Mouse (Mus musculus) limb, embryonic 15.5 days (tissue): ENCODE data around the gene Gatd1. TPM values are rescaled to one million over a fixed set of nuclear protein-coding genes. Genes with fewer than 3 reads are reported as not detected.

Experiments used
- ATAC-seq: fragments of 200-750 bp; cut with Nextera tagmentation; 2 replicates; pipeline ENCODE4 v1.8.0; 2017; ENCODE audit warnings: low read depth, moderate TSS enrichment; ENCODE audit not compliant: insufficient number of reproducible peaks, low FRiP score, low TSS enrichment
- H3K27ac ChIP-seq: fragments of 300-500 bp; sonication (generic); 2 replicates; pipeline ENCODE4 v1.5.1; 2015; ENCODE audit warnings: moderate library complexity, mild to moderate bottlenecking, inconsistent platforms
- H3K27me3 ChIP-seq: fragments of 300-500 bp; sonication (generic); 2 replicates; pipeline ENCODE4 v1.6.1; 2015; ENCODE audit warnings: inconsistent platforms
- H3K36me3 ChIP-seq: fragments of 300-500 bp; sonication (generic); 2 replicates; pipeline ENCODE4 v1.6.1; 2015; ENCODE audit warnings: inconsistent platforms
- H3K4me1 ChIP-seq: fragments of 300-500 bp; sonication (generic); 2 replicates; pipeline ENCODE4 v1.6.1; 2015; ENCODE audit warnings: inconsistent platforms
- H3K4me2 ChIP-seq: fragments of 300-500 bp; sonication (generic); 2 replicates; pipeline ENCODE4 v1.6.1; 2015; ENCODE audit warnings: mild to moderate bottlenecking, inconsistent platforms
- H3K4me3 ChIP-seq: fragments of 300-500 bp; sonication (generic); 2 replicates; pipeline ENCODE4 v1.5.1; 2015; ENCODE audit warnings: mild to moderate bottlenecking, inconsistent platforms
- H3K9ac ChIP-seq: fragments of 300-500 bp; sonication (generic); 2 replicates; pipeline ENCODE4 v1.6.1; 2015; ENCODE audit warnings: inconsistent platforms
- H3K9me3 ChIP-seq: fragments of 300-500 bp; sonication (generic); 2 replicates; pipeline ENCODE4 v1.6.1; 2016; ENCODE audit warnings: inconsistent platforms
- WGBS: fragments of 180-500 bp; shearing (Covaris S2); methylation state at CpG from one replicate; pipeline ENCODE4 v1.1.7; 2015; 5-methylcytosine and 5-hydroxymethylcytosine counted together
- polyA plus RNA-seq: library from polyadenylated mRNA; unstranded; fragments of >200 nt; fragmentation: Nextera tagmentation; extraction: Ambion mirVana; gene quantifications from 2 replicates; pipeline ENCODE4 v1.2.1, GENCODE M21; 2015

The Gatd1 gene
- polyA plus RNA-seq, 1 experiment from 2014 or later: 62.9 TPM

DNA sequence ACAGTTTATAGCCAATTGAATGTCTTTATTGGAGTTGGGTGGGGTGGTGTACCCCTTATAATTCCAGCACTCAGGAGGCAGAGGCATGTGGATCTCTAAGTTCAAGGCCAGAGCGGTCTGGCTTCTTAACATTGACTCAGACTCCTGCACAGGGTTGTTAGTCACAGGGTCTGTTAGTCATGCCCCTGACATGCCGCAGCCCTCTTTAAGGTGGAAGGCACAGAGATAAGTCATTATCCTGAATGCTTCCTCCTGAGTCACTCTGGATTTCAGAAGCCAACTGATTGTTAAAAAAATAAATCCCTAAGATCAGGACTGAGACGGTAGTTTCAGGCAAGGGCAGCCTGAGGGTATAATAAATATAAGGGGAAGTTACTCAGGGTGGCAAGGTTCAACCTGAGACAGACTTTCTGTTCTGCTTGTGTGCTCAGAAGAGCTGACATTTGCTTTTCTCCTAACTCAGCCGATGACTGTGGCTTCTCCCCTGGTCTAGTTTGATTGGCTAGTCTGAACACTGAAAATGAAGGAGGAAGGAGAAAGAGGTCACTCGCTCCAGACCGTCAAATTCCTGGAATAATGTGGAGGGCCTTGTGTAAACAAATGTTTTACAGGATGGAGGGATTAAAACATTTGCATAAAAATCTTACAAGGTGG, 41.9 kb downstream of the Gatd1 start:
- H3K9ac ChIP-seq: no peak overlapping the region
- no peaks in the 10 kb centered on the region for H3K27me3 ChIP-seq
- ATAC-seq: no peak
- H3K4me3 ChIP-seq: no peak overlapping the region
- H3K27ac ChIP-seq: no peak overlapping the region
- H3K4me1 ChIP-seq: no peaks in the 10 kb centered on the region
- H3K4me2 ChIP-seq: no peak overlapping the region
- no peaks in the 10 kb centered on the region for H3K36me3 ChIP-seq
- 56% methylated on average over 6 of the region's 6 CpGs for WGBS
- H3K9me3 ChIP-seq: no peaks in the 10 kb centered on the region

DNA sequence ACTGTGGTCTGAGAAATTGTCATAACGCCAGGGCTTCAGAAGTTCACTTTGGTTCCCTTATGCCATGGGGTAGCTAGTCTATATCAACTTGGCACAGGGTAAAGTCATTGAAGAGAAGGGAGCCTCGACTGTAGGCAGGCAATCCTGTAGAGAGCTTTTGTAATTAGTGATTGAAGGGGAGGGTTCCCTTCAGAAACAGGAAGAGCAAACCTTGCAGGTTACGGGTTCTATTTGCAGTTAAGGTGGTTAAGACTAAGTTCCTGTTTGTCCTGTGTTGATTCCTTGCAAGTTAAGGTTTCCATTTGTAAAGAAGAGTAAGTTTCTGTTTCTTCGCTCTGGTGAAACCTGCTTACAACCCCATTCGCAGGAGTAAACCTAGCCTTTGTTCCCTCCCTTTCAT, 44.0 kb downstream of the Gatd1 start:
- Histone ChIP-seq H3K4me3 (no peak overlapping the region), H3K4me2 (no peak overlapping the region), H3K36me3 (no peaks in the 10 kb centered on the region), H3K9me3 (no peaks in the 10 kb centered on the region), H3K27ac (no peak overlapping the region), H3K27me3 (no peaks in the 10 kb centered on the region), H3K4me1 (no peaks in the 10 kb centered on the region), H3K9ac (no peak overlapping the region)
- ATAC-seq: no peak
- 65% methylated on average over 5 of the region's 5 CpGs for WGBS

DNA sequence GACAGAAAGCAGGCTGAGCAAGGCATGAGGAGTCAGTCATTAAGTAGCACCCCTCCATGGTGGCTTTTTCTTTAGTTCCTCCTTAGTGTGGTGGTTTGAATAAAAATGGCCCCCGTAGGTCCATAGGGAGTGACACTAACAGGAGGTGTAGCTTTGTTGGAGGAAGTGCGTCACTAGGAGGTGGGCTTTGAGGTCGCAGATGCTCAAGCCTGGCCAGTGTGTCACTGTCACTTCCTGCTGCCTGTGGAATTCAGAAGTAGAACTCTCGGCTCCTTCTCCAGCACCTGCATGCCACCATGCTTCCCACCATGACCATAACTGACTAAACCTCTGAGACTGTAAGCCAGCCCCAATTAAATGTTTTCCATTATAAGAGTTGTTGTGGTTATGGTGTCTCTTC, 46.6 kb downstream of the Gatd1 start:
- Histone ChIP-seq H3K4me2 (no peak overlapping the region), H3K36me3 (no peaks in the 10 kb centered on the region), H3K27ac (no peak overlapping the region), H3K9ac (no peak overlapping the region), H3K9me3 (no peaks in the 10 kb centered on the region), H3K4me3 (no peak overlapping the region), H3K4me1 (no peaks in the 10 kb centered on the region), H3K27me3 (no peaks in the 10 kb centered on the region)
- WGBS: 82% methylated on average over 4 of the region's 4 CpGs
- ATAC-seq: no peak

DNA sequence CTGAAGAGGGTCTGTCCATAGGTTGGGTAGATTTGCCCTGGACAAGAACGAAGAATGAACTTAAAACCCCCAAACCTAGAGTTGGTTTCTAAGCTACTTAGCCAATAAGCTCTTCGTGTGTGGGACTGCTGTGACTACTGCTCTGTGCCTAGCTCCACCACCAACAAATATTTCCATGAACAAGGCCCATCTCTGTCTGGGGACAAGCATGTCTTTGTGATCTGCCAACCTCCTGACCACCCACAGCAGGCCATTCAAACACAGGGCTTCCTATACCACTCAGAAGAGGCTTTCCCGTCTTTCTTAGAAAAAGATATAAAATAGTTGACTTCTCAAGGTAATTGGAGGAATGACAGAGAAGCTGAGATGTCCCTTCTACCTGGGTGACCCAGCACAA, 48.9 kb downstream of the Gatd1 start:
- Histone ChIP-seq H3K9ac (no peak overlapping the region), H3K36me3 (no peaks in the 10 kb centered on the region), H3K4me1 (peaks cover 5% of the 10 kb centered on the region; the same call in 1 of the 2 replicates), H3K4me2 (no peak overlapping the region), H3K9me3 (no peaks in the 10 kb centered on the region), H3K4me3 (no peak overlapping the region), H3K27ac (no peak overlapping the region), H3K27me3 (peaks cover 19% of the 10 kb centered on the region)
- ATAC-seq: no peak
- WGBS: 65% methylated on average over 3 of the region's 3 CpGs

DNA sequence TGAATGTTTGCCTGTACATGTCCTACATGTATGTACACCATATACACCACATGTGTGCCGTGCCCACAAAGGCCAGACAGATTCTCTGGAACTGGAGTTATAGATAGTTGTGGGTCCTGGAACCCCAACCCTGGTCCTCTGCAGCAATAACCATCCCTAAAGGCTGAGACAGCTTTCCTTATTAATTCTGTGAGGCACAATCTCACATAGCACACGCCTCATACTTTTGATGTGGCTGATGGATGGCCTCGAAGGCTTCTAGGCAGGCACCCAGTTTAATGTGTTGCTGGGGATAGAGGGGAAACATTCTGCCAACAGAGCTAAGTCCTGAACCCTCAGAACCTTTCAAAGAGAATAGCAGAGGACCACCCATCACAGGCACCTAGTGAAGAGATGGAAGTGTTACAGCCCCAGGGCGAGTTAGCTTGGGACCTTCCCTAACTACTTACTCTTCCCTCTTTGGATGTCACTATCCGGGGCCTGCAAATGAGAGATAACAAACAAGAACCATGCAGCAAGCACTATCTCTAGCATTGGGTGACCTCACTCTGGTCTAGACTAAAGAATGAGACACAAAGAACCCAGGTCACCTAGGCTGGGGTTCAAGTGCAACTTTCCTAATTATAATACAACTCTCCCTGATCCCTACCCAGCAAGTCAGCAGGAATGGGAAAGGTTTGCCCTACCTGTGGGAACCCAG, 49.4 kb downstream of the Gatd1 start:
- Histone ChIP-seq H3K27me3 (peaks cover 19% of the 10 kb centered on the region), H3K9ac (no peak overlapping the region), H3K27ac (no peak overlapping the region), H3K9me3 (no peaks in the 10 kb centered on the region), H3K36me3 (no peaks in the 10 kb centered on the region), H3K4me1 (peaks cover 5% of the 10 kb centered on the region; the same call in 1 of the 2 replicates), H3K4me2 (no peak overlapping the region), H3K4me3 (no peak overlapping the region)
- ATAC-seq: no peak
- 74% methylated on average over 5 of the region's 5 CpGs for WGBS

DNA sequence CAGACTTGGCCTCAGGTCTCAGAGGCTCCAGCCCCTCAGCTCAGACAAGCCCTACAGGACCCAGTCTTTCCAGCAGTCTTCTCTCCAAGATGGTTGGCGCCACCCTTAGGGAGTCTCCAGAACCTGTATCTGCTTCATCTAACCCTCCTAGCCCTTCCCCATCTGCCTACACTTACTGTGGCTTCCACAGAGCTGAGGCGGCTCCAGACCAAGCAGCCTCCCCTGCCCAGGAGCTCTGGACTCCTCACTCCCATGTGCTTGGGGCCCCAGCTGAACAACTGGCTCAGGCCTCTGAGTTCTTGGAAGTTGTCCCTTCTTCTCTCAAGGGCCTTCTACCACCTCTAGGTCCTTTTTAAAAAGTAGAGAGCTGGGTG, 50.2 kb downstream of the Gatd1 start:
- no peak overlapping the region for H3K4me2 ChIP-seq
- H3K9ac ChIP-seq: no peak overlapping the region
- no peaks in the 10 kb centered on the region for H3K36me3 ChIP-seq
- H3K4me3 ChIP-seq: no peak overlapping the region
- H3K4me1 ChIP-seq: peaks cover 5% of the 10 kb centered on the region; the same call in 1 of the 2 replicates
- no peak for ATAC-seq
- H3K27ac ChIP-seq: no peak overlapping the region
- no peaks in the 10 kb centered on the region for H3K9me3 ChIP-seq
- H3K27me3 ChIP-seq: peaks cover 19% of the 10 kb centered on the region
- 65% methylated on average over 2 of the region's 2 CpGs for WGBS

DNA sequence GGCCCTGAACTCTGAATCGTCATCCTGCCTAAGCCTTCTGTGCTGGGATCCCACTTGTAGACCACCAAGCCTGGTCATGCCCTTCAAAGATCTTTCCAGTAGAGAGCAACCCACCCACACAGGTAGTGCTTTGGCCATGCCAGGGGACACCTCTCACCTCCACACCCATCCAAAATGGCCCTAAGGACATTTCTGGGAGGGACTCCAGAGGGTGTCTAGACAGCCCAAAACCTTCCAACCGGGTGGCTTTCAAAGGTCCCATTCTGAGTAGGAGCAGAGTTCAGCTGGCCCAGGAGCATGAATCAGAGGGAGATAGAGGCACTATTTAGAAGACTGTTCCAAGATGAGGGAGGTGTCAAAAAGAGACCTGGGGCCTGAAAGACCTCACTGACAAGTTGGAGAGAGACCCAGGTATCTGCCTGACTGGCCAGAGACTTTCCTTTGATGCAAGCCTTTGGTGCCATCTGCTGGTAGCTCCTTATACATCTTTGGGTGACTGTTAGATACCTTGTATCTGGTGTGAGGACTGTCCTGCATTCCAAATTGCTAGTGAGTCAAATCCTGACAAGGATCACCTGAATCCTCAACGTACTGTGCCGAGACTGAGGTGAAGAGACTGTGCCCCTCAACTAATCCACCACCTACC, 50.7 kb downstream of the Gatd1 start:
- no peak overlapping the region for H3K4me3 ChIP-seq
- no peaks in the 10 kb centered on the region for H3K36me3 ChIP-seq
- no peak overlapping the region for H3K9ac ChIP-seq
- peaks cover 19% of the 10 kb centered on the region for H3K27me3 ChIP-seq
- no peak overlapping the region for H3K27ac ChIP-seq
- 51% methylated on average over 4 of the region's 4 CpGs for WGBS
- H3K9me3 ChIP-seq: no peaks in the 10 kb centered on the region
- peaks cover 5% of the 10 kb centered on the region; the same call in 1 of the 2 replicates for H3K4me1 ChIP-seq
- no peak overlapping the region for H3K4me2 ChIP-seq
- 0 out of 2 replicates have a peak, but pooled peaks have one; percentile 45 for ATAC-seq

DNA sequence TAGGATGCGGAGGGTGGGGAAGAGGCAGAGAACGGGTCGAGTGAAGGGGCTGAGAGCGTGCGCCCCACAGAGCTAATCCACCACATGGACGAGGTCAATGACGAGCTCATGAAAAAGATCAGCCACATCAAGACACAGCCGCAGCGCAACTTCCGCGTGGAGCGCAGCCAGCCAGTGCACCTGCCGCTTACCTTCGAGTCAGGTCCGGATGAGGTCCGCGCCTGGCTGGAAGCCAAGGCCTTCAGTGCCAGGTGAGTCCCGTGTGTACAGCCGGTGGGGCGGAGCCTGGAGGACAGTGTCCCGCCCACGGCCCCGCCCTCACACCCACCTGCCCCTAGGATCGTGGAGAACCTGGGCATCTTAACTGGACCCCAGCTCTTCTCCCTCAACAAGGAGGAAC, 52.4 kb downstream of the Gatd1 start:
- WGBS: 13% methylated on average over 24 of the region's 24 CpGs
- Histone ChIP-seq H3K27me3 (peaks cover 19% of the 10 kb centered on the region), H3K36me3 (no peaks in the 10 kb centered on the region), H3K27ac (no peak overlapping the region), H3K4me2 (0 out of 2 replicates have a peak overlapping the region, but pooled peaks have one; percentile 12), H3K4me3 (no peak overlapping the region), H3K9ac (no peak overlapping the region), H3K9me3 (no peaks in the 10 kb centered on the region), H3K4me1 (peaks cover 5% of the 10 kb centered on the region; the same call in 1 of the 2 replicates)
- no peak for ATAC-seq

Other genes starting within 250 kb of the Gatd1 start
- gene Rnh1, start 241.3 kb downstream of the Gatd1 start, polyA plus RNA-seq: 279 and 294 TPM in 2 replicates
- gene Hras, start 220.1 kb downstream of the Gatd1 start, polyA plus RNA-seq: 164 and 165 TPM in 2 replicates
- gene Lrrc56, start 220.0 kb downstream of the Gatd1 start, polyA plus RNA-seq: 8.0 and 9.0 TPM in 2 replicates
- gene Lmntd2, start 200.1 kb downstream of the Gatd1 start, polyA plus RNA-seq: 1.7 and 2.2 TPM in 2 replicates
- gene Rassf7, start 198.3 kb downstream of the Gatd1 start, polyA plus RNA-seq: 56.1 and 58.6 TPM in 2 replicates
- 64.3 and 68.9 TPM in 2 replicates for gene Phrf1, start 185.4 kb downstream of the Gatd1 start, polyA plus RNA-seq
- gene Irf7, start 147.7 kb downstream of the Gatd1 start, polyA plus RNA-seq: 3.1 and 3.4 TPM in 2 replicates
- gene Cdhr5, start 137.3 kb downstream of the Gatd1 start, polyA plus RNA-seq: 0.19 and 0.29 TPM in 2 replicates
- gene Sct, start 135.0 kb downstream of the Gatd1 start, polyA plus RNA-seq: 11.3 and 16.5 TPM in 2 replicates
- 1.5 TPM in 2 replicates for gene Drd4, start 122.1 kb downstream of the Gatd1 start, polyA plus RNA-seq
- 68.6 and 70.8 TPM in 2 replicates for gene Deaf1, start 86.4 kb downstream of the Gatd1 start, polyA plus RNA-seq
- gene Tmem80, start 86.4 kb downstream of the Gatd1 start, polyA plus RNA-seq: 35.9 and 38.5 TPM in 2 replicates
- 42.7 and 43.9 TPM in 2 replicates for gene Eps8l2, start 75.3 kb downstream of the Gatd1 start, polyA plus RNA-seq
- gene Taldo1, start 21.9 kb downstream of the Gatd1 start, polyA plus RNA-seq: 272 and 290 TPM in 2 replicates
- 1.1 and 1.9 TPM in 2 replicates for gene Cend1, start 15.4 kb upstream of the Gatd1 start, polyA plus RNA-seq
- 28.8 and 29.5 TPM in 2 replicates for gene Slc25a22, start 23.8 kb upstream of the Gatd1 start, polyA plus RNA-seq
- 8.8 and 9.8 TPM in 2 replicates for gene Pidd1, start 29.9 kb upstream of the Gatd1 start, polyA plus RNA-seq
- gene Rplp2, start 33.2 kb upstream of the Gatd1 start, polyA plus RNA-seq: 1,100 and 1,341 TPM in 2 replicates
- 16.9 and 23.6 TPM in 2 replicates for gene Pnpla2, start 41.1 kb upstream of the Gatd1 start, polyA plus RNA-seq
- 16.4 and 21.6 TPM in 2 replicates for gene Cracr2b, start 47.0 kb upstream of the Gatd1 start, polyA plus RNA-seq
- gene Cd151, start 53.3 kb upstream of the Gatd1 start, polyA plus RNA-seq: 14.2 and 20.6 TPM in 2 replicates
- 54.7 and 57.5 TPM in 2 replicates for gene Polr2l, start 61.0 kb upstream of the Gatd1 start, polyA plus RNA-seq
- 71.4 and 79.1 TPM in 2 replicates for gene Tspan4, start 61.1 kb upstream of the Gatd1 start, polyA plus RNA-seq
- gene Chid1, start 125.7 kb upstream of the Gatd1 start, polyA plus RNA-seq: 44.0 and 49.7 TPM in 2 replicates
- 84.6 and 86.3 TPM in 2 replicates for gene Ap2a2, start 148.0 kb upstream of the Gatd1 start, polyA plus RNA-seq
- 0.22 and 0.26 TPM in 2 replicates for gene Muc6, start 241.2 kb upstream of the Gatd1 start, polyA plus RNA-seq